Mouse (Mus musculus): Measurements from ENCODE around the gene Nbeal2. TPM values are rescaled to one million over a fixed set of nuclear protein-coding genes. Genes with fewer than 3 reads are reported as not detected.

The Nbeal2 gene
- total and polyA plus RNA-seq, 3 experiments = 3.2 to 19.7 (median 8.4) TPM

GRCm38 (mm10) chr9:110689261-110689779 is 35.4 kb upstream of the Nbeal2 start:
- Histone ChIP-seq H3K4me3 (replicated peaks in 1 of 3; ENCODE audit: low read depth in 2 of 3, low read length in 2 of 3, poor library complexity in 1 of 3) (no peak overlapping the region), H3K9ac (ENCODE audit: insufficient read depth, low read depth) (no peak overlapping the region), H3K79me2 (replicated peaks; ENCODE audit: control insufficient read depth, extremely low read depth, insufficient read depth, poor library complexity, severe bottlenecking) (0 out of 2 replicates have a peak, but pooled peaks cover 3% of the 10 kb centered on the region), H3K27me3 (replicated peaks) (no peaks in the 10 kb centered on the region), H3K27ac (ENCODE audit: insufficient read depth, low read depth) (no peak overlapping the region), H3K9me3 (replicated peaks; ENCODE audit: low read length) (no peaks in the 10 kb centered on the region), H3K4me1 (ENCODE audit: control insufficient read depth in 1 of 2, insufficient read depth in 2 of 2) (peaks cover 0 to 30% of the 10 kb centered on the region in 2 experiments; a peak in 2 of 4 replicates), H3K36me3 (replicated peaks in 1 of 2; ENCODE audit: control insufficient read depth in 1 of 2, insufficient read depth in 1 of 2, low read length in 1 of 2) (peaks cover 10 to 73% of the 10 kb centered on the region in 2 experiments), H3K4me2 (ENCODE audit: insufficient read depth, low read depth, poor library complexity, severe bottlenecking) (no peak overlapping the region)
- in situ Hi-C loops (cut with MboI; ENCODE audit: low pct_ligation_motif_present, low pct_unique_long_range_greater_than_20kb, low sequenced_read_pairs) = no loop called here
- DNase-seq (ENCODE audit: extremely low read depth) = no peak
- TF ChIP-seq CHD2 (IDR thresholded peaks at IDR 0.05; ENCODE audit: low read length) = no peak
- no peak for TF ChIP-seq POLR2AphosphoS2 (IDR thresholded peaks at IDR 0.05; ENCODE audit: low read depth, low read length)
- TF ChIP-seq JUN (IDR thresholded peaks at IDR 0.05; ENCODE audit: insufficient read depth, low read depth, low read length) = no peak
- TF ChIP-seq SIN3A (IDR thresholded peaks at IDR 0.05; ENCODE audit: low read length) = no peak
- no peak for TF ChIP-seq BHLHE40 (IDR thresholded peaks at IDR 0.05; ENCODE audit: low read depth, low read length)
- TF ChIP-seq MEF2A (IDR thresholded peaks at IDR 0.05; ENCODE audit: borderline replicate concordance, low read depth, low read length) = no peak
- no peak for TF ChIP-seq CTCF (conservative IDR thresholded peaks at IDR 0.05 in 1 of 2, IDR thresholded peaks at IDR 0.05 in 1 of 2; ENCODE audit: low read depth in 2 of 2, low read length in 2 of 2)
- no peak for TF ChIP-seq MAFK (IDR thresholded peaks at IDR 0.05; ENCODE audit: insufficient replicate concordance, low read length)
- TF ChIP-seq TCF12 (IDR thresholded peaks at IDR 0.05; ENCODE audit: low read depth, low read length) = no peak
- TF ChIP-seq E2F4 (IDR thresholded peaks at IDR 0.05; ENCODE audit: insufficient replicate concordance, low read depth, low read length) = no peak
- TF ChIP-seq PAX5 (IDR thresholded peaks at IDR 0.05; ENCODE audit: low read length) = no peak
- no peak for TF ChIP-seq NRF1 (IDR thresholded peaks at IDR 0.05; ENCODE audit: low read depth, low read length)
- no peak for TF ChIP-seq TBP (conservative IDR thresholded peaks at IDR 0.05; ENCODE audit: low read depth, low read length)
- TF ChIP-seq SMC3 (IDR thresholded peaks at IDR 0.05; ENCODE audit: low read depth, low read length) = no peak
- no peak for TF ChIP-seq CHD1 (IDR thresholded peaks at IDR 0.05; ENCODE audit: low read depth, low read length)
- no peak for TF ChIP-seq USF2 (conservative IDR thresholded peaks at IDR 0.05; ENCODE audit: low read depth, low read length)
- dilution Hi-C loops (cut with MboI; ENCODE audit: extremely low pct_ligation_motif_present, extremely low pct_unique_long_range_greater_than_20kb, low sequenced_read_pairs) = no loop called here

- DNase-seq (ENCODE audit: extremely low read depth) = no peak
- Histone ChIP-seq H3K4me1 (ENCODE audit: control insufficient read depth in 1 of 2, insufficient read depth in 2 of 2) (peaks cover 0 to 44% of the 10 kb centered on the region in 2 experiments; a peak in 2 of 4 replicates), H3K27ac (ENCODE audit: insufficient read depth, low read depth) (no peak overlapping the region), H3K9ac (ENCODE audit: insufficient read depth, low read depth) (no peak overlapping the region), H3K4me3 (replicated peaks in 1 of 3; ENCODE audit: low read depth in 2 of 3, low read length in 2 of 3, poor library complexity in 1 of 3) (no peak overlapping the region), H3K36me3 (replicated peaks in 1 of 2; ENCODE audit: control insufficient read depth in 1 of 2, insufficient read depth in 1 of 2, low read length in 1 of 2) (peaks cover 3 to 70% of the 10 kb centered on the region in 2 experiments), H3K9me3 (replicated peaks; ENCODE audit: low read length) (no peaks in the 10 kb centered on the region), H3K4me2 (ENCODE audit: insufficient read depth, low read depth, poor library complexity, severe bottlenecking) (no peak overlapping the region), H3K27me3 (replicated peaks) (no peaks in the 10 kb centered on the region), H3K79me2 (replicated peaks; ENCODE audit: control insufficient read depth, extremely low read depth, insufficient read depth, poor library complexity, severe bottlenecking) (0 out of 2 replicates have a peak, but pooled peaks cover 3% of the 10 kb centered on the region)
- in situ Hi-C loops (cut with MboI; ENCODE audit: low pct_ligation_motif_present, low pct_unique_long_range_greater_than_20kb, low sequenced_read_pairs) = no loop called here
- dilution Hi-C loops (cut with MboI; ENCODE audit: extremely low pct_ligation_motif_present, extremely low pct_unique_long_range_greater_than_20kb, low sequenced_read_pairs) = no loop called here
- TF ChIP-seq CTCF (conservative IDR thresholded peaks at IDR 0.05 in 1 of 2, IDR thresholded peaks at IDR 0.05 in 1 of 2; ENCODE audit: low read depth in 2 of 2, low read length in 2 of 2) (no peak), ZNF384 (IDR thresholded peaks at IDR 0.05; ENCODE audit: low read depth, low read length) (no peak), POLR2A (IDR thresholded peaks at IDR 0.05; ENCODE audit: low read depth, low read length) (no peak), ETS1 (conservative IDR thresholded peaks at IDR 0.05; ENCODE audit: low read depth, low read length) (no peak), HCFC1 (IDR thresholded peaks at IDR 0.05; ENCODE audit: low read depth, low read length) (no peak), POLR2AphosphoS2 (IDR thresholded peaks at IDR 0.05; ENCODE audit: low read depth, low read length) (no peak), MAX (IDR thresholded peaks at IDR 0.05; ENCODE audit: low read length) (no peak)
Observed at GRCm38 (mm10) chr9:110687846-110688245, 33.9 kb upstream of the Nbeal2 start.
